Mouse (Mus musculus): ENCODE data around the gene Tmem9b. TPM values are rescaled to one million over a fixed set of nuclear protein-coding genes. Genes with fewer than 3 reads are reported as not detected.

Tmem9b gene
- 48.6 and 49.0 TPM in 2 replicates for polyA plus RNA-seq (2012; rRNA removed; ENCODE audit: low replicate concordance)

DNA sequence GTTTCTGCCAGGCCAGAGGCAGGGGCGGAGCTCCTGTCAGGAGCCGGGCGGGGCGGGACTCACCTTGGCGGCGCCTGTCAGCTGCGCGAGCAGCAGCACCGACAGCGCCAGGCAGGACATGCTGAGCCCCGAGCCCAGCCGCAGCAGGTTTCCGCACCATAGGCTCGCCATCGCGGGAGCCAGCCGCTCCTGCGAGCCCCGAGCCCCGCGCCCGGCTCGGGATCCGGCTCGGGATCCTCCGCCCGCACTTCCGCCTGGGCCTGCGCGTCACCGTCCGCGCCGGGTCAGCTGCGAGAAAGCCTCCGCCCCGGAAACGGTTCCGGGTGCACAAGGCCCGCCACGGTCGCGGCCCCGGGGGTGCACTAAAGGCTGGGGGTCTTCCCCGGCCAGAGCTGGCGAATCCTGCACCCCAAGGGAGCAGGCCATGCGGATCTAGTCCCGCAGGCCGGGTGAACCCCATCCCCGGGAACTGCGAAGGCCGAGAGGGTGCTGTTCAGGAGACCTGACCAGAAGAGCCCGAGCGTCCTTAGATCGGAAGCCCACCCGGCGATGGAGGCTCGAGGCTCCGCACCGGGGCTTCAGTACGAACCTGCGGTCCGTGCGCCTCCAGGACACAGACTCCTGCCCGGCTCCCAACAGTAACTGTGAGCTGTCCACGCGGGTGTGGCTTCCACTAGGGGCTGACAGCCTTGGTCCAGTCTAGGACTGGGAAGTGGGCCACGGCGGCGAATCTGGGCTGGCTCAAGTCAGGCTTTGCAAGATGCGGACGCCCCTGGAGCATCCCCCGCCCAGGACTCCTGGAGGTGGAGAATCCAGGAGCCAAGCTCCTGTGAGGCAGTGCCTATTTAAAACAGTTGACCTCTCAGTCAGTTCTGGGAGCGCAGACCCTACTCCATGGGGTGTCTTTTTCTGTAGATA, at the start of gene Tmem9b:
Tmem9b (minus strand) TSS at position 868 of the 918 bp plus-strand sequence.

DNA sequence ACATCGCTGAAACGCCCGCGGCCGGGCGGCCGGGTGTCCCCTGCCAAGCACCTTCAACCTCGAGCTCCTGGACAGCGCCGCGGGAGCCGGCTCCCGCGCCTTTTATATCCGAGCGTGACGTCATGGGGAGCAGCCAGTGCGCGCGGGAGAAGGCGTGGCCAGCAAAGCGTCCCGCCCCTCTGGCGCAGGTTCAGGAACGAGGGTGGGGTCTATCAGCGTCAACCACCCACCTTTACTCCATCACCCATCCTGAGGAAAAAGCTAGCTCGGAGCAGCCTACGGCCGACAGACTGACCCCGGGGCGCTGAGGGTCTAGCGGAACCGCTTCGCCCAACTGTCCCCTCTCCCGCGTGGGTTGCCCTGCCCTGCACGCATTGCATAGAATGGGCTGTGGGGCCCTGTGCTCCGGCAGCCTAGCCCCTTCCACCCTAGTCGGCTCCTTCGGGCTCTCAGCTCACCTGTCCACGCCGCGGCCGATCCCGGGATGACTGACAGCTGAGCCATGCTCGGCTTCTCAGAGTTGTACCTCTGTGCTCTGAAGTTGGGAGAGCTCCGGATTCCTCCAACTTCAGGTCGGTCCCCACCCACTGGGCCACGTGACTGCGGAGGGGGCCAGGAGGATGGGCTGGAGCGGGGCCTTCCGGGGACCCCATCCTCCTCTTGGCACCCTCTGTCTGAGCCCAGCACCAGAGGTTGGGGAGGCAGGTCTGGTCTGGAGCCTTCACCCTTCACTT, 29.0 kb upstream of the Tmem9b start, which contains the start of gene Nrip3:
Nrip3 (minus strand) TSS at position 556 of the 734 bp plus-strand sequence.

DNA sequence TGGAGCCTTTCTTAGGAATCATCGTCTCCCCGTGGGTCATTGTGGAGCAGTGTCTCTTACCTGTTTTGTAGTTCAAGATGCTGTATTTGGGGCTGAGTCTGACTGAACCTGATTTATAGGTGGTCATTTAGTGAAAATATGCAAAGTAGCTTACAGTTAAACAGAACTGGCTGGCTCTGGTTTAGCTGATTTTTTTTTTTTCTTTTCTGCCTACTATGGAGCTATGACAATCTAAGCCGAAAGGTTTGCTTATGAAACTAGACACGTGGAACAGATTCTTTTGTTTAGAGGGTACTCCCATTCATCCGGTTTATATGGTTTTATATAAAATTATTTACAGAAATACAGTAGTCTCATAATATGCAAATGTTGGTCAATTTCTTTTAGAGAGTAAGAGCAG, 21.0 kb downstream of the Tmem9b start, which contains the start of gene Ascl3:
Ascl3 (minus strand) TSS at position 101 of the 400 bp plus-strand sequence.

GRCm38 (mm10) chr7:109723697-109724096, 29.0 kb downstream of the Tmem9b start, which contains the start of gene BC051019:
Gene BC051019 (minus strand): TSS chr7:109723850.

GRCm38 (mm10) chr7:109703190-109704015, 49.3 kb downstream of the Tmem9b start, which contains the start of the genes St5 and Akip1:
Gene St5 (minus strand): TSS chr7:109703605.
Gene Akip1 (plus strand): TSS chr7:109703690.

Other genes with a start within 250 kb of the Tmem9b start
- 0.17 and 0.19 TPM in 2 replicates for gene Trim66, start 244.7 kb downstream of the Tmem9b start, polyA plus RNA-seq (2012; rRNA removed; ENCODE audit: low replicate concordance)
- 212 and 563 TPM in 2 replicates for gene Rpl27a, start 233.7 kb downstream of the Tmem9b start, polyA plus RNA-seq (2012; rRNA removed; ENCODE audit: low replicate concordance)
- gene St5, start 49.3 kb downstream of the Tmem9b start, polyA plus RNA-seq (2012; rRNA removed; ENCODE audit: low replicate concordance), result 37.5 and 56.1 TPM in 2 replicates
- 15.6 and 16.3 TPM in 2 replicates for gene Akip1, start 49.2 kb downstream of the Tmem9b start, polyA plus RNA-seq (2012; rRNA removed; ENCODE audit: low replicate concordance)
- not detected in 2 replicates for gene BC051019, start 29.0 kb downstream of the Tmem9b start, polyA plus RNA-seq (2012; rRNA removed; ENCODE audit: low replicate concordance)
- 0.19 and 0.73 TPM in 2 replicates for gene Ascl3, start 21.1 kb downstream of the Tmem9b start, polyA plus RNA-seq (2012; rRNA removed; ENCODE audit: low replicate concordance)
- 0.06 TPM in 1 of 2 replicates, not detected in the other for gene Nrip3, start 29.1 kb upstream of the Tmem9b start, polyA plus RNA-seq (2012; rRNA removed; ENCODE audit: low replicate concordance)
- gene Scube2, start 112.8 kb upstream of the Tmem9b start, polyA plus RNA-seq (2012; rRNA removed; ENCODE audit: low replicate concordance), result 0.20 and 3.4 TPM in 2 replicates
- gene Dennd5a, start 207.6 kb upstream of the Tmem9b start, polyA plus RNA-seq (2012; rRNA removed; ENCODE audit: low replicate concordance), result 129 and 135 TPM in 2 replicates
- 22.3 and 22.9 TPM in 2 replicates for gene Tmem41b, start 234.1 kb upstream of the Tmem9b start, polyA plus RNA-seq (2012; rRNA removed; ENCODE audit: low replicate concordance)

All from subcutaneous adipose tissue, adult 2 months (tissue).